Mouse (Mus musculus) heart, adult 11 months (tissue): ENCODE results near the gene Ptprt.

Source experiments
- DNase-seq: peaks from one replicate; pipeline ENCODE4 v3.0.0; 2022

Gene Ptprt

DNA sequence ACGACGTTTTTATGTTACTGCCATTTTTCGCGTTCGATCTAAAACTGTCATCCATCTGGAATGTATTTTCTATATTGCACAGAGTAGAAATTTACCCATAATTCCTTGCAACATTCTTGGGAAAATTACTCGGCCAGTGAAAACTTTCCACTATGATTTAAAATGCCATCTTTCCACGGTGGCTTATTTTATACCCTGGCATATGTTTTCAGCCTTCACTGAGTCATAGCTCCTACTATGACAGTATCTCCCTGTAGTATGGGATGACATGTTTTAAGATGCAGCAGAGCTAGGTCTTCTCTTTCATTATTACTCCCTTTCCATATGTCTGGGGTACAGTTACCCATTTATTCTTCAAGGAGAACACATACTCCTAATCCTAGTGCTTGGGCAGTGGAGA, 753.7 kb downstream of the Ptprt start:
- DNase-seq = no peak

DNA sequence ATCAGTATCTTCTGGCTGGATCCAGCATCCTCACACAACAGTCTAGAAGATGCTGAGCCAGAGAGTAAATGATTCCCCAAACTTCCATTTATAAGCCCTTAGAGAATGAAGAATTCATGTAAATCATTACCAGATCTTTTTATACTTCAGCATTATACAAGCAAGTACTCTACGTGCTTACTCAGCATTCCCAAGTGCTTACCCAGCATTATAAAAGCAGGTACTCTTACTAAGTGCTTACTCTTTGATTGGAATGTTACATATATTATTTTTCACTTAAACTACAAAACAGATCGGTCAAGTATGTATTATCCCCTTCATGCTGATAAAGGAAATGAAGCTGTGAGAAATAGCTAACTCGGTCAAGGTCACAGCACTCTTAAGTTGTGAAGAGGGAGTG, 758.8 kb downstream of the Ptprt start:
- no peak for DNase-seq

DNA sequence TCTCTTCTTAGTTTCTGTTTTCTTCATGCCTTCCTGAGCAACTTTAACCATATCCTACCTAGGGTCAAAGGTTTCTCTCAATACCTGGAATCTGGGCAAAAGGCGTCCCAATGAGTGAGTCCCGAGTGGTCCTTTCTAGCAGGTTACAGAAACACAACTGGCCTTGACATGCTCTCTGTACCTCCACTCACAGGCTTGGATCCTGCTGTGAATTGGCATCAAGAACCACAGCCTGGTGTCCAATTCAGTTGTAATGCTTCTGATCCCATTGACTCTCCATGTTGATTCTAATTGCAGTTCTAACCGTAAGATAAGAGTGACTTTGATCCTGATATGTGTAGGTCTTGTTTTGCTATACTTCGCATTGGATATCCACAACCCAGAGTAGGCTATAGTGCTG, 776.5 kb downstream of the Ptprt start:
- DNase-seq = no peak

DNA sequence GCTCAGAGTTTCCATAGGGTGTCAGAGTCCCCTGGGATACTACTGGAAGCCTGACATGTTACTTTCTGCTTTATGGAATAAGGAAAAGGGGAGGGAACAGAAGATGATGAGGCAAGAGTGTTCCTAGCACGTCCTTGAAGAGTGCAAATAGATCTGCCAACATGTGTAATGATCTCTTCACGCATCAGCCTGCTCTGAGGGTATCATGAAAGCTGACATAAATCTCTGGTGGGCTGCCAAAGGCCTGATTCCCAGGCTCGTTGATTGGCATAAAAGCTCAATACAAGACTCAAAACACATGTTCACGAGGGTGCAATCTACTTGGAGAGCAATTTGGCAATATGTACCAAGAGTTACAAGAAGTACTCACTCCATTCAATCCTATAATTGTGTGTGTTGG, 778.4 kb downstream of the Ptprt start:
- no peak for DNase-seq

DNA sequence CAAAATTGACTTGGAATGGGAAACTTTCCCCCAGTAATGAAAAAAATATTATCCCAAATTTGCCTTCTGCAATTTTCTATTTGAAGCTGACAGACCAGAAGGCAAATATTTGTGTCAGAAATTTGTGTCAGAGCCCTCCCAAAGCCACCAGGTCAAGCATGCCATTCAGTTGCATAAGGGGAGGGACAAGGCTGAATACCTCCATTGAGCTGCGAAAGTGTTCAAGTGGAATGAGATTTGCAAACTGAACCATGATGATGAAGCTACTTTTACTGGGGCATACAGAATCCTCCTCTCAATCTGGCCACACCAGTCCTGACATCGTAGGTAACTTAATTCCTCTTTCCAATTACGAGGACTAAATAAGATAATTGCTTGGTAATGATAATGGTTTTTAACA, 780.0 kb downstream of the Ptprt start:
- no peak for DNase-seq

DNA sequence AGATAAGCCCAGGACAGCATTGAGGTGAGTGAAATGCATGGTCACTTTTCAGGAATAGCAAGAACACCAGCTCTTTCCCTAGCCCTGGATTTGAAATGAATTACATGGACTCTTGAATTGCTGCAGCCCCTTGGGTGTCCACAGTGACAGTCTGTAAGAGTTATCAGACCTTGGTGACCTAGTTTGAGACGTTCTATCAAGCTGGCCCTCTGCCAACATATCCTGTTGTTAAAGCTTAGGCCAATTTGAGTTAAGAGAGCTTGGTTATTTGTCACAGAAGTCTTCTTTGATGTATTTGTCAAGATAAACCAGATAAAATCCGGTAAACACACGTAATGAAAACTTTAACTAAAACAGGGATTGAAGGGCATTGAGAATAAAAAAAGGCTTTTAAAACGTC, 795.7 kb downstream of the Ptprt start:
- no peak for DNase-seq

DNA sequence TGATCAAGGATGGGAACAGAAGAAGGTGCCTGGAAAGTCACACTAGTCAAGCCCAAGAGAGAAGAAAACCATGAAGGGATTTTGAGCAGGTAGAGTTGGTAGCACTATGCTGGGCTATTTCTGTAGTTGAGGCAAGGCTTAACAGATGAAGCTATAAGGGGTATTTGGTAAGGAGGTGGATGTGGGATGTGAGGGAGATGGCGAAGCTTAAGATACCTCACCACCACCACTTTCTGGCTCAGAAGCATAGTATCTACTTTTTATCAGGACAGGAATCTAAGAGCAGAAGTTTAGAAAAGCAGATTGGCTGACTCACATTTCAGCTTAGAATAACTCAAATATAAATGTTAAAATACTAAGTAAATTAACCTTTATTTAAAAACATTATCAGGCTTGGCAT, 802.1 kb downstream of the Ptprt start:
- DNase-seq = no peak

DNA sequence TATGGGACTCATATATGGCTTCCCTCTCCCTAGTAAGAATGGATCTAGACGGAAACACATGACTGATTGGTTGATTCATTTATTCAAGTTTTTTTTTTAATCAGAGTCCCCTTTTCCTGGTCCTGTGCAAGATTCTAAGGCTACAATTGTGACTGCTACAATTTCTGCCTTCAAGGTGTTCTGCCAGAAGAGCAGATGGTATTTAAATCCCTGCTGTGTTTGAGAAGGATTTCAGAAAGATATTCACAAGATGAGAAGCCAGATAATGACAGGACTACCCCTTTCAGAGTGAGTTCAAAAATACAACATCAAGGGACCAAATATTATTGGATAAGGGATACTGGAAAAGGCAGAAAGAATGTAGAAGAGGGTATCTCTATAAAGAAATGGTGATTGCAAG, 802.6 kb downstream of the Ptprt start:
- no peak for DNase-seq

DNA sequence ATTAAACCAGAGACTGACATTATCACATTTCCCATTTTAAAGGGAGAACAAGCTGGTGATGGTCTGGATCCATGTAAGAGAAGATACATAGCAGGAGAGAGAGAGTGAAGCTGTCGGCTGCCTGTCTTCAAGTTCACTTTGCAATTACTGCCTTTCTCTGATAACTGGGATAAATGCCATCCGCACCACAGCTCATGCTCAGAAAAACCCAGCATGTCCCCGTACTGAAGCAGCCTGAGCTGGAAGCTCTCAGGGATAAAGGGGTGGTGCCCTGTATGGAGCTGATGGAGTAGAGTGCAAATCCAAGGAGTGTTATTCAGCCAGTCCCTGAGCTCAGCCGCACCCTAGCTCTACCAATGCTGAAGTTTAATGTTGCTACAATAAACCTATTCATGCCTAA, 825.9 kb downstream of the Ptprt start:
- no peak for DNase-seq

DNA sequence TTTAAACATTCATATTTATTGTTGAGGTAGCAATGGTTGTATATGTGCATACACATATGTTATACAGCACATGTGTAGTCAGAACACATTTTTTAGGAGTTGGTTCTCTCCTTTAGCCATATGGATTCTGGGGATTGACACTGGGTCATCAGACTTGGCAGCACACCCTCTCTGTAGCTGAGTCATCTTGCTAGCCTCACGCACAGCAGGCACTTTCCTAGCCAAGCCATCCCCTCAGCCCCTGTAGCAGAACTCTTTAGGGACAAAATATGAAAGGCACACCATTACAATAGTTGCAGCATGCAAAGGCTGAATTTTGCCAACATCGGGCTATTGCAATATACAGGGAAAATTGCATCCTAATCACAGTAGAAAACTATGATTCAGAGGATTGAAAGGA, 827.1 kb downstream of the Ptprt start:
- DNase-seq = no peak

DNA sequence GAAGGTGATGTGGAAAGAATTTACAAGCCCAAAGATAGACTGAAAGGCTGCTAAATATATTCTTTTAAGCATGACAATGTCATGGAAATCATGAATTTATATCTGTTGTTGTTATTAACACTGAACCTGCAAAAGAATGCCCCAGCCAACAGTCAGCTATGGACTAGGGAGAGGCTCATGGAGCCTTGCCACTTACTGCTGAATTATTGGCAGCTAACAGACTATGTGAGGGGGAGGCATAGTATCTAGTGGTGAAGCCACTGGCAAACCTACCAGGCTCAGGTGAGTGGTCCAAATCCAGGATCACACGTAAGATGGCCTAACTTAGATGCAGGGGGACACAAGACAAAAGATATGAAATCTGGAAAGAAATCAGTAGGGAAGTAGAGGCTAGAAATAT, 847.6 kb downstream of the Ptprt start:
- no peak for DNase-seq

DNA sequence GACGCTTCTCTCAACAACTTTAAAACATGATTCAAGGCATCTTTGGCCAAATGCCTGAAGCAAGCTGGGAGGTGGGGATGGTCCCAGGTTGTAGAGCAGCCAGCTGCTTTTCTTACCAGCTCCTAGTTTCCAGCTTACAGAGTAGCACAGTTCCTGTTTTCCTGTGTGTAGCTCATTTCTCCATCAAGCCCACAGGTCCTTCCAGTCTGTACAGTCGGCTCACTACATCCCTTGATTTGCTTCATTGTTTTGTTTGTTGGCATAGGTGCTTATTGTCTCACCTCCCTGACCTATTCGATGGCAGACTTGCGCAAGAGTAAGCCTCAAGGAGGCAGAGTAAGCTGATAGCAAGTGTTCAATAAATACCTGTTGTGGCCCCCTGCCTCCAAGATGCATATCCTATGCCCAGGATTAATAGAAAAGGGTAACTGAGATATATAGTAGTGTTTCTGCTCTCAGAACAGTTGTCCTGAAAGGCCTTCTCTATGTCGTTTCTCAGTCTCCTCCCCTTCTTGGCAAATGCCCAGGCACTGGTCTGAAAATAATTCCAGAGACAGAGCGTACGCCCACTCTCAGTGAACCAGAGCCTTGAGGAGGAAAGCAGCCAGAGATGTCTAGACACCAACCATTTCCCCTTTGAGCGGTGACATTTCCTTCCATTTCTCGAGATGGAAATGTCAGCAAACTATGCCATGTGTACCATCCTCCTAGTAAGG, 852.7 kb downstream of the Ptprt start:
- no peak for DNase-seq

DNA sequence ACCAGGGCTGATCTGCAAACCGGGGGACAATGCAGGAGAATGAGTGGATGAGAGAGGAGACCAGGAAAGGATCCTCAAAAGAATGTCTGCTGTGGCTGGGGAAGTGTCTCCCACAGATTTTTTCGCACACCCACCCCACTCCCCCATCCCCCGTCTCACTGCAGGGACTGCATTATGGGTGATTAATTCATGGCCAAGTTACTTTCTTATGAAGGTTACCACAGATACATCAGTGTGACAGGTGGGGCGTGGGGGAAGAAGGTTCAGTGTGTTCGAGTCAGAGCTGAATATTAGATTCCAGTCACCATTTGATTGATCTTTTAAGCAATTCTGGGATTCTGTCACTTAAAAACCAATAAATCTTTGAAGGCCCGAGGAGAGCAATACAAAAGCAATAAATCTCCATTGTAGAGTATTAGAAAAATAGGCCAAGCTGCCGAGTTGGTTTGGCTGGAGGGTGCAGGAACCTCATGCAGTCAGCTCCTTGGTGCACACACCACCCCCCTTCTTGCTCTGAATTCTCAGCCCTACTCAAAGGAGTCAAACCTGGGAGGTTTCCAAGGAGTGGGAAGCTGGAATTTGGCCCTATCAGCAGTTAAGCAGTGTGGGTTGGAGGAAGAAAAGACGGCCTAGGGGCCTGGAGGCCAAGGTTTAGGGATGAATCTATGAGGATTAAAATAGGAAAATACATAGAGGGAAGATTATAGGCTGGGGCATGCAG, 854.5 kb downstream of the Ptprt start:
- no peak for DNase-seq

DNA sequence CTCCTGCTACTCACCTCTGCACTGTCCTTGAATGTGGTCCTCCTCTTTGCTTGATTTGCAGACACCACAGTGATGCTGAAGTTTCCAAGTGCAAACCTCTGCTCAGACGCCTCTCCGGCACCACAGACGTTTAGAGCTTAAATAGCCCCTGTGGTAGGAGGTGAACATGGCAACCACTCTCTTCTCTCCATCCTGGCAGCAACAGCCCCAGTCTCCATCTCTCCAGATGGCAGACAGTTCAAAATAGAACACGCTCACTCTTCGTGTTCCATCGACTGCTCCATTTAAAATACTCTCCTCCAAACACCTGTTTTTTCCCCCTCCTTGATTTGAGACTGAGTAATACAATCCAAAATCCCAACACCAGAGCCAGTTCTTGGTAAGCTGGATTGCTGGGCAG, 861.0 kb downstream of the Ptprt start:
- no peak for DNase-seq

DNA sequence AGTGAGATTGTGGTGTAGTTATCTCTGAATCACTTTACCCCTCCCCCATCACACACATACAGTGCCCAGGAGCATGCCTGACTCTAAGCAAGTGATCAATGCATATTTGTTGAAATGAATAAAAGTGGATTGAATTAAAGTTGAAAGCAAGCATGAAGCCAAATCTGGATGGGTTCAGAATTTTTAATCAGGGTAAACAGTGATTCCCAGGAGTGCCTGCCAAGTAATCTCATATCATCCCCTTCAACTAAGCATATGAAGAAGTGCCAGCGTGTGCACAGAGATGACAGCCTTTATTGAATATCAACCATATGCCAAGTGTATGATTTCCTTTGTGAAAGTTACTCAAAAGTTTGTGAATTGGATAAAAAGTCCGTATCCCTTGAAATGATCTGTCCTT, 893.4 kb downstream of the Ptprt start:
- DNase-seq = no peak

DNA sequence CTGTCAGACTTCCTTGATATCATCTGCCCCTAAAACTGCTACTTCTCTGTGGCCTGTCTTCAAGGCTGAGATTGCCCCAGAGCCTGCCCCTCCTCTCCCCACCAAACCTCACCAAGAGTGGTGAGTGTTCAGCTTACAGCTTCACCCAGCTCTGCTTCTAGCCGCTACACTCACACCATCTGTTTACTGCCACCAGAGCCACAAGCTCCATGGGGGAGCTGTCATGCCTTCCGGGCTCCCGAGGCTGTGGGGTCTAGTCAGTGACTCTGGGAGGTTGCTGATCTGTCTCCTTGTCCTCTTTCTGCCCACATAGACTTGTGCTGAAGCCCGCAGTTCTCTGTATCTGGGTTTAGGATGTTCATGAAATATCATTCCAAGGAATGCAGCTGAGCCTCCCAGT, 947.9 kb downstream of the Ptprt start:
- DNase-seq = no peak

DNA sequence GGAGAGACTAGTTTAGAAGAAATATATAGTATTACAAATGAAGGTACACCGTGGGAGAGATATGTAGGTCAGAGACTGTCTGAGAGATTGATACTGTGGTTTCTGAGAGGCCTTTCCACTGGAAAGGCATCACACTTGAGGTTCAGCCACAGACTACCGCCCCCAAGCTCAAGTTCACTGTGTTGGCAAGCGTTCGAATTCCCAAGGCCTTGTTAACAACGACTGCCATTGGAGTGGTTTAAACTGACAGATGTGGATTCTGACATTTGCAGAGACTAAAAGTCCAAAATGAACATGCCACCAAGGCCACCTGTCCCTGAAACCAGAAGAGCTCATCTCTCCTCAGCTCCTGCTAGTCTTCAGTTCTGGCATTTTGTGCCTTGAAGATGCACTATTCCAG, 951.6 kb downstream of the Ptprt start:
- no peak for DNase-seq

DNA sequence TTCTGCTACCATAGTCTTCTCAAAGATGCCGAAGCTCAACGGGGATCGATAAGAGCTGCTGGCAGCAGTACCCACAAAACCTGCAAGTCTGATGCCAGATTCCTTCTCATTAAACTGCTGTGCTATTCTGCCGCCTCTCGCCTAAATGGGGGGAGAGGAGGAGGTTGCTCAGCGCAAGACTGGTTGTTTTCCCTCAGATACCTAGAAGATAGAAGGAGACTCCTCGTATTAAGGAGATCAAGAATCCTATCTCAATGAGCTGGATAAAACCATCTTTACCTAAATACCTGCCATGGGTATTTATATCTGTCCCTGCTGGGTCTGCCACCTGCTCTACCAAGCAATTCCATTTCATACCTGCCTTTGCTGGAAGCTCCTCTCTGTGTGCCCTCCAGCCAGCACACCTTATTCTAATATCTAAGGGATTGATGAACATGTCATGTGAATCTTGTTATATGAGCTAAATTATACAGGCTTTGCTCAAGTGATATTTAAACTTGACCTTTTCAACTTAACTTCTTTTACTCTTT, 954.5 kb downstream of the Ptprt start:
- no peak for DNase-seq

DNA sequence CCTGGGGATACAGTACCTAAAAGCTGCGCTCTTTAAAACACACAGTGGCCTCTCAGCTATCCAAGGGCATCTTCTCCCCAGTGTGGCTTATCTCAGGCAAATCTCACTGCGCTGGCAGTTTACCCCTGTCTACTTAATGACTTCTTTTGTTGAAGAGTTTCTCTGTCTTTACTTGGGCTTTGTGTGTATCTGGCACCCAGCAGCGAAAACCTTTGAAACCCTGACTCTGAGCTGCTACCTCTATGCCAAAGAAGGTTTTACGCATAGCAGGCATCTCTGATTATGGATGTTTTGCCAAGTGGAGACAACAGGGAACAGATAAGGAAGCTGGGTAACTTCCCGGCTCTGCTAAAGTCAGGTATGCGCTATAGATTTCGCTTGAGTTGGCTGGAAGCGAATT, 956.1 kb downstream of the Ptprt start:
- DNase-seq = no peak

DNA sequence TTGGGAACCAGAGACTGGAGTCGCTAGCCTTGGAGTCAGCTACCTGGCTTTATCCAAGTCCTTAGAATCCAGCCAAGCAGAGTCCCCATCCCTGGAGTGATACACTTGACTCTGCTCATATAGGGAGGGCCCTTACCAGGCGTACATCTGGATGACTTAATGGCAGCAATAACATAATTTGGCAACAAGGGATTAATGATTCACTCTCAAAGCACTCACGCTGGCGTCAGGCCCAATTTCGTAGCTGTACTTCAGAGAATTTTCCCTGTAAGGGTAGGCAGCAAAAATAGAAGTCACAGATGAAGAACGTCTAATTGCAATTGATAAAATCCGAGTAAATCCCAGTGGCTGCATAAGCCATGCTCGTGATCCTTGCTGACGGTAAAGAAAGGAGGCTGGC, 956.5 kb downstream of the Ptprt start:
- no peak for DNase-seq

DNA sequence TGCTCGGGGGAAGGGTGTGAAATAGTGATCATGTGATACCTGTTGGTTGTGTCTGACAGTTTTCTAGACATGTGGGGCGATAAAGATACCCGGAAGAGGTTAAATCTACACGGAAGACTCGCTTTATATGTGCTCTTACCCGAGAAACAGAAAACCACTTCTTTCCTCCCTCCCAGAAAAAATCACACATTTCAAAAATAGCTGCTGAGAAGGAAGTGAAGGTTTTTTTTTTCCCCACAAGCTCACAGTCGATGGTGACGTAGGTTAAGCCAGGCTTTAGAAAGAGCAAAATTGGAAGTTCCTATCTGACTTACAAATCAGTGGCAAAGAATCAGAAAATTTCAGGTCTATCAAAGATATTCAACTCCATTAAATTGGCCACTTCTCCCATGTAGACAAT, 965.1 kb downstream of the Ptprt start:
- DNase-seq = no peak

DNA sequence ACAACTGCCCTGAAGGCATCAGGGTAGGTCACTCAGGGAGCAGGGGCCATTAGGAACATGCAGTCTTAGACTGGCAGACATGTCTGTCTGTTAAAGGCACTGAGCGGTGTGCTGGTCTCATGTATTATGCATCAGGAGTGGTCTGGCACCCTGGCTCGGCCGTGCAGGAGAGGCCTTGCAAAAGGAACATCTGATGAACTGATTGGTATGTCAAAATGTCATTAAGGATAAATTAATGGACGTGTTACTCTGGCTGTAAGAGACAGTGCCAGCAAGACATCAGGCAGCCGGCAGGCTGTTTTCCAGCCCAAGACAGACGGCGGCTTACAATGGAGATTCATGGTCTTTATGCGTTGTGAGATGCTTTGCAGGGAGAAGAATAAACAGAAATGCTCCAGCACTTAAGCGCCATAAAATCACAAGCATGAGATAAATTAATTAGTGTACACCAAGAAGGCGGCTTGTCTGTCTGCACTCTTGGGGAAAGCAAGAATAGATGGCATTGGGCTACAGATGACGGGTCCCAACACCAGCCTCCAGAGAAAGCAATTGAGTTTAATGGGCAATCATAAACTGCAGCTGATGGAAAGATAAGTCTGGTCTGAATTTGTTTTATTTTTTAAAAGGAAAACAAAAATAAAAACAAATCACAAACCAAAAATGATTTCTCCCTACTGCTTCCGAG, 992.5 kb downstream of the Ptprt start:
- DNase-seq = no peak

DNA sequence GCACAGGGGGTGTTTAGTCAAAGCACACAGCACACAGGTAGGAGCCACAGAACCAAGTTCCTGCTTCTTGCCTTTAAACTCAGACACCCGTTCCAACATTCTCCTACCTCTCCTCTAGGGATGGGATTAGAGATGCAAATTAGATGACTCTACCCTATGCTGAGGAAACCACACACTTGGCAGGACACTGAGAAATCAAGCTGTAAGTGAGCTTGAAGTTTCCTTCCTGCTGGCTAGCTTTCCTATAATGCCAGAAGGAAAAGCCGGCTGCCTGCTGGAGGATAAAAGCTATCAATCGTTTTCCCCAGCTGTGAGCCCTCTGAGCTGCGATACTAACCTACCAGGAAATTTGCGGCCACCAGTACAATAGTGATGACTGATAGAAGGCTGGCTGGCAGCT, 999.0 kb downstream of the Ptprt start:
- no peak for DNase-seq

DNA sequence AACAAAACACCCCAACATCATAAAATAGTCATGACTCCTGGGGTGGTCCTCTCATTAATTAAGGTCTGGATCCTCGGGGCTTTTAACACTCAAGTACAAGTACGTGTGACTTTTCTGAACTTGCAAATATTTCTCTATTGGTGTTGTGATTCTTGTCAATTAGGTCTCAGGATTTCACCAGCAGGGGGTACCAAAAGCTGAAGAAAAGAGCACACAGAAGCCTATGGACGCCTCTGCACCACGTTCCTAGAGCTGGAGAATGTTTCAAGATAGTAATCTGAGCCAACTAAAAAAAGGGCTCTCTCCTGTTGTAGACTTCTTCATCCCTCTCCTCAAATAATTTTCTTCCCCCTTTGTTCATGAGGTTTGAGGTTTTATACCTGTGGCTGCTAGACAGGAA, 1000.1 kb downstream of the Ptprt start:
- no peak for DNase-seq
